Mouse (Mus musculus) liver, embryonic 13.5 days (tissue): ENCODE results near the gene Ciita. TPM values are rescaled to one million over a fixed set of nuclear protein-coding genes. Genes with fewer than 3 reads are reported as not detected.
A peak's percentile ranks its signal among the peaks of the same experiment; 100 is the strongest.

ENCODE experiments used
- ATAC-seq: fragments of 200-750 bp; cut with Nextera tagmentation; 2 replicates; pipeline ENCODE4 v1.8.0; 2017; ENCODE audit warnings: low read depth, mild to moderate bottlenecking, moderate number of reproducible peaks, moderate library complexity
- DNase-seq: peaks from one replicate; pipeline ENCODE4 v3.0.0; 2022
- H3K27ac ChIP-seq: fragments of 300-500 bp; sonication (generic); 2 replicates; pipeline ENCODE4 v1.5.1; 2015; ENCODE audit warnings: moderate library complexity, mild to moderate bottlenecking, inconsistent platforms
- H3K27me3 ChIP-seq: fragments of 300-500 bp; sonication (generic); 2 replicates; pipeline ENCODE4 v1.6.1; 2015; ENCODE audit warnings: mild to moderate bottlenecking, inconsistent platforms
- H3K36me3 ChIP-seq: fragments of 300-500 bp; sonication (generic); 2 replicates; pipeline ENCODE4 v1.6.1; 2015; ENCODE audit warnings: mild to moderate bottlenecking, inconsistent platforms
- H3K4me1 ChIP-seq: fragments of 300-500 bp; sonication (generic); replicated peaks from 2 replicates; pipeline ENCODE4 v1.6.1; 2015; ENCODE audit warnings: inconsistent platforms
- H3K4me2 ChIP-seq: fragments of 300-500 bp; sonication (generic); 2 replicates; pipeline ENCODE4 v1.6.1; 2015; ENCODE audit warnings: inconsistent platforms, mild to moderate bottlenecking, moderate library complexity
- H3K4me3 ChIP-seq: fragments of 300-500 bp; sonication (generic); replicated peaks from 2 replicates; pipeline ENCODE4 v1.5.1; 2015; ENCODE audit warnings: mild to moderate bottlenecking, inconsistent platforms
- H3K9ac ChIP-seq: fragments of 300-500 bp; sonication (generic); 2 replicates; pipeline ENCODE4 v1.6.1; 2015; ENCODE audit warnings: mild to moderate bottlenecking, inconsistent platforms
- H3K9me3 ChIP-seq: fragments of 300-500 bp; sonication (generic); replicated peaks from 2 replicates; pipeline ENCODE4 v1.6.1; 2016; ENCODE audit warnings: inconsistent platforms
- WGBS: fragments of 180-500 bp; shearing (Covaris S2); methylation state at CpG from one replicate; pipeline ENCODE4 v1.1.7; 2015; ENCODE audit not compliant: insufficient replicate concordance; 5-methylcytosine and 5-hydroxymethylcytosine counted together
- polyA plus RNA-seq: library from polyadenylated mRNA; unstranded; fragments of >200 nt; fragmentation: Nextera tagmentation; extraction: Ambion mirVana; gene quantifications from 2 replicates; pipeline ENCODE4 v1.2.1, GENCODE M21; 2015

Ciita gene
- polyA plus RNA-seq, 1 experiment from 2014 or later = 0.05 TPM

GRCm38 (mm10) chr16:10474956-10475355 lies 4.9 kb upstream of the Ciita start:
- no peak overlapping the region for H3K4me2 ChIP-seq
- H3K36me3 ChIP-seq = no peaks in the 10 kb centered on the region
- no peaks in the 10 kb centered on the region for H3K27me3 ChIP-seq
- H3K4me3 ChIP-seq = no peak overlapping the region
- H3K9me3 ChIP-seq = no peaks in the 10 kb centered on the region
- ATAC-seq (no peak), DNase-seq (no peak)
- 48% methylated on average over 3 of the region's 3 CpGs for WGBS
- peaks cover 4% of the 10 kb centered on the region; the same call in 1 of the 2 replicates for H3K4me1 ChIP-seq
- H3K27ac ChIP-seq = no peak overlapping the region
- H3K9ac ChIP-seq = no peak overlapping the region

GRCm38 (mm10) chr16:10475919-10476318 lies 3.9 kb upstream of the Ciita start:
- H3K36me3 ChIP-seq = no peaks in the 10 kb centered on the region
- peaks cover 4% of the 10 kb centered on the region; the same call in 1 of the 2 replicates for H3K4me1 ChIP-seq
- no peaks in the 10 kb centered on the region for H3K9me3 ChIP-seq
- 38% methylated on average over 2 of the region's 2 CpGs for WGBS
- H3K4me2 ChIP-seq = no peak overlapping the region
- ATAC-seq = no peak
- H3K9ac ChIP-seq = no peak overlapping the region
- no peak for DNase-seq
- no peaks in the 10 kb centered on the region for H3K27me3 ChIP-seq
- H3K27ac ChIP-seq = no peak overlapping the region
- no peak overlapping the region for H3K4me3 ChIP-seq

- Histone ChIP-seq H3K36me3 (no peaks in the 10 kb centered on the region), H3K4me3 (no peak overlapping the region), H3K4me2 (no peak overlapping the region), H3K9me3 (no peaks in the 10 kb centered on the region), H3K9ac (no peak overlapping the region), H3K4me1 (no peaks in the 10 kb centered on the region), H3K27me3 (no peaks in the 10 kb centered on the region), H3K27ac (no peak overlapping the region)
- WGBS = 43% methylated on average over 4 of the region's 4 CpGs
- ATAC-seq (no peak), DNase-seq (no peak)
These were observed 2.5 kb downstream of the Ciita start for GRCm38 (mm10) chr16:10482343-10482742.

GRCm38 (mm10) chr16:10486993-10487392 lies 7.1 kb downstream of the Ciita start:
- H3K27ac ChIP-seq = no peak overlapping the region
- peaks cover 23% of the 10 kb centered on the region for H3K27me3 ChIP-seq
- no peak overlapping the region for H3K4me3 ChIP-seq
- DNase-seq = no peak
- H3K4me2 ChIP-seq = no peak overlapping the region
- H3K4me1 ChIP-seq = no peaks in the 10 kb centered on the region
- H3K9ac ChIP-seq = no peak overlapping the region
- no peak for ATAC-seq
- H3K9me3 ChIP-seq = no peaks in the 10 kb centered on the region
- no peaks in the 10 kb centered on the region for H3K36me3 ChIP-seq
- WGBS = 56% methylated on average over 3 of the region's 3 CpGs

- H3K4me2 ChIP-seq = no peak overlapping the region
- 66% methylated on average over 8 of the region's 8 CpGs for WGBS
These were observed 8.1 kb downstream of the Ciita start for GRCm38 (mm10) chr16:10487895-10488493.

GRCm38 (mm10) chr16:10488769-10489481 lies 9.1 kb downstream of the Ciita start:
- ATAC-seq (no peak), DNase-seq (no peak)
- H3K36me3 ChIP-seq = no peaks in the 10 kb centered on the region
- no peak overlapping the region for H3K9ac ChIP-seq
- H3K27me3 ChIP-seq = peaks cover 23% of the 10 kb centered on the region
- H3K4me3 ChIP-seq = no peak overlapping the region
- no peak overlapping the region for H3K4me2 ChIP-seq
- H3K4me1 ChIP-seq = no peaks in the 10 kb centered on the region
- H3K9me3 ChIP-seq = no peaks in the 10 kb centered on the region
- 58% methylated on average over 7 of the region's 7 CpGs for WGBS
- no peak overlapping the region for H3K27ac ChIP-seq

More at GRCm38 (mm10) chr16:10487895-10488493, 8.1 kb downstream of the Ciita start:
- ATAC-seq (no peak), DNase-seq (no peak)
- H3K27ac ChIP-seq = no peak overlapping the region
- no peak overlapping the region for H3K4me3 ChIP-seq
- peaks cover 23% of the 10 kb centered on the region for H3K27me3 ChIP-seq
- no peaks in the 10 kb centered on the region for H3K36me3 ChIP-seq
- H3K9ac ChIP-seq = no peak overlapping the region
- no peaks in the 10 kb centered on the region for H3K9me3 ChIP-seq
- no peaks in the 10 kb centered on the region for H3K4me1 ChIP-seq

- no peaks in the 10 kb centered on the region for H3K4me1 ChIP-seq
- peaks cover 23% of the 10 kb centered on the region for H3K27me3 ChIP-seq
- H3K9ac ChIP-seq = no peak overlapping the region
- H3K27ac ChIP-seq = no peak overlapping the region
- ATAC-seq (no peak), DNase-seq (no peak)
- 5% methylated on average over 9 of the region's 9 CpGs for WGBS
- no peak overlapping the region for H3K4me3 ChIP-seq
- no peaks in the 10 kb centered on the region for H3K36me3 ChIP-seq
- H3K4me2 ChIP-seq = peak overlapping the region; percentile 25; the same call in 1 of the 2 replicates
- no peaks in the 10 kb centered on the region for H3K9me3 ChIP-seq
These were observed 9.6 kb downstream of the Ciita start for GRCm38 (mm10) chr16:10489483-10489882.

GRCm38 (mm10) chr16:10489904-10490457 lies 10.1 kb downstream of the Ciita start:
- Histone ChIP-seq H3K4me2 (peak overlapping the region; percentile 25; the same call in 1 of the 2 replicates), H3K4me1 (no peaks in the 10 kb centered on the region), H3K4me3 (no peak overlapping the region), H3K36me3 (no peaks in the 10 kb centered on the region), H3K9ac (no peak overlapping the region), H3K27ac (no peak overlapping the region), H3K27me3 (peaks cover 23% of the 10 kb centered on the region), H3K9me3 (no peaks in the 10 kb centered on the region)
- ATAC-seq (no peak), DNase-seq (no peak)
- WGBS = 15% methylated on average over 14 of the region's 14 CpGs

- H3K27ac ChIP-seq = no peak overlapping the region
- ATAC-seq = no peak
These were observed 10.8 kb downstream of the Ciita start for GRCm38 (mm10) chr16:10490503-10491150.

GRCm38 (mm10) chr16:10491716-10492115 lies 11.9 kb downstream of the Ciita start:
- Histone ChIP-seq H3K4me1 (no peaks in the 10 kb centered on the region), H3K9ac (no peak overlapping the region), H3K36me3 (no peaks in the 10 kb centered on the region), H3K4me3 (no peak overlapping the region), H3K4me2 (no peak overlapping the region), H3K9me3 (no peaks in the 10 kb centered on the region), H3K27ac (no peak overlapping the region), H3K27me3 (peaks cover 23% of the 10 kb centered on the region)
- ATAC-seq (no peak), DNase-seq (no peak)
- WGBS = 68% methylated on average over 4 of the region's 4 CpGs

More at GRCm38 (mm10) chr16:10490503-10491150, 10.8 kb downstream of the Ciita start:
- Histone ChIP-seq H3K27me3 (peaks cover 23% of the 10 kb centered on the region), H3K9ac (no peak overlapping the region), H3K9me3 (no peaks in the 10 kb centered on the region), H3K4me1 (no peaks in the 10 kb centered on the region), H3K4me2 (no peak overlapping the region), H3K36me3 (no peaks in the 10 kb centered on the region), H3K4me3 (no peak overlapping the region)
- 65% methylated on average over 18 of the region's 18 CpGs for WGBS
- no peak for DNase-seq

- H3K36me3 ChIP-seq = no peaks in the 10 kb centered on the region
- H3K27ac ChIP-seq = no peak overlapping the region
- H3K4me3 ChIP-seq = no peak overlapping the region
- no peak for ATAC-seq
- peaks cover 23% of the 10 kb centered on the region for H3K27me3 ChIP-seq
- no peak for DNase-seq
- WGBS = 57% methylated on average over 3 of the region's 3 CpGs
- H3K4me2 ChIP-seq = no peak overlapping the region
- no peaks in the 10 kb centered on the region for H3K4me1 ChIP-seq
- no peak overlapping the region for H3K9ac ChIP-seq
- H3K9me3 ChIP-seq = no peaks in the 10 kb centered on the region
These were observed 12.7 kb downstream of the Ciita start for GRCm38 (mm10) chr16:10492587-10492986.
